Mouse (Mus musculus) MEL (cell line): Measurements from ENCODE around the gene Samd4. TPM values are rescaled to one million over a fixed set of nuclear protein-coding genes. Genes with fewer than 3 reads are reported as not detected.
"Not testable (repeated sequence)": the region's sequence is repeated elsewhere in the genome, so short reads cannot be mapped to it uniquely, and the experiment has no call there.

ENCODE experiments used
- DNase-seq: peaks from one replicate; pipeline ENCODE4 v3.0.0; 2011; ENCODE audit warnings: low read depth, low spot score
- H3K27ac ChIP-seq: 2 replicates; pipeline ENCODE4 v1.5.1; 2012; ENCODE audit warnings: low read depth, mild to moderate bottlenecking, control low read depth, low read length, moderate library complexity; ENCODE audit not compliant: control insufficient read depth
- H3K27me3 ChIP-seq, 2 experiments: fragments of 150-350 bp in 1 of 2; sonication (generic) in 1 of 2; 2 replicates each; pipeline ENCODE4 v1.6.1; 2012; ENCODE audit warnings: low read length in 2 of 2, mild to moderate bottlenecking in 2 of 2, improper control_type of control experiment in 1 of 2, moderate library complexity in 1 of 2; ENCODE audit not compliant: insufficient read depth in 2 of 2, control insufficient read depth in 1 of 2
- H3K36me3 ChIP-seq, 2 experiments: 2 replicates each; pipeline ENCODE4 v1.6.1; 2012 to 2014; ENCODE audit warnings: low read length in 2 of 2, improper control_type of control experiment in 1 of 2, inconsistent platforms in 1 of 2, mild to moderate bottlenecking in 1 of 2; ENCODE audit not compliant: insufficient read depth in 2 of 2, control insufficient read depth in 1 of 2
- H3K4me1 ChIP-seq, 2 experiments: fragments of 150-350 bp in 1 of 2; sonication (generic) in 1 of 2; 2 replicates each; pipeline ENCODE4 v1.6.1; 2012; ENCODE audit warnings: low read length in 2 of 2, improper control_type of control experiment in 1 of 2, mild to moderate bottlenecking in 1 of 2; ENCODE audit not compliant: insufficient read depth in 2 of 2, control insufficient read depth in 1 of 2
- H3K4me3 ChIP-seq, 2 experiments: fragments of 150-350 bp in 1 of 2; sonication (generic) in 1 of 2; 2 replicates each; pipeline ENCODE4 v1.5.1; 2012; ENCODE audit warnings: low read depth in 2 of 2, low read length in 2 of 2, mild to moderate bottlenecking in 2 of 2, moderate library complexity in 2 of 2, control low read depth in 1 of 2, improper control_type of control experiment in 1 of 2; ENCODE audit not compliant: control insufficient read depth in 1 of 2, insufficient read depth in 1 of 2
- H3K79me2 ChIP-seq: 2 replicates; pipeline ENCODE4 v1.6.1; 2012; ENCODE audit warnings: mild to moderate bottlenecking, low read length, moderate library complexity; ENCODE audit not compliant: control insufficient read depth, poor library complexity, insufficient read depth
- H3K9ac ChIP-seq: 2 replicates; pipeline ENCODE4 v1.6.1; 2012; ENCODE audit warnings: low read depth, mild to moderate bottlenecking, control low read depth, low read length, moderate library complexity; ENCODE audit not compliant: control insufficient read depth, poor library complexity, severe bottlenecking
- H3K9me3 ChIP-seq: fragments of 150-350 bp; sonication (generic); replicated peaks from 2 replicates; pipeline ENCODE4 v1.6.1; 2012; ENCODE audit warnings: mild to moderate bottlenecking, low read length, improper control_type of control experiment, moderate library complexity; ENCODE audit not compliant: insufficient read depth
- BHLHE40 ChIP-seq: IDR thresholded peaks from 2 replicates; pipeline ENCODE4 v1.6.1; 2012; ENCODE audit warnings: low read depth, mild to moderate bottlenecking, inconsistent platforms, low read length, improper control_type of control experiment, borderline replicate concordance
- ETS1 ChIP-seq: IDR thresholded peaks from 2 replicates; pipeline ENCODE4 v1.6.1; 2012; ENCODE audit warnings: low read depth, mild to moderate bottlenecking, inconsistent platforms, low read length, improper control_type of control experiment, moderate library complexity
- GABPA ChIP-seq: IDR thresholded peaks from 2 replicates; pipeline ENCODE4 v1.6.1; 2012; ENCODE audit warnings: low read depth, mild to moderate bottlenecking, inconsistent platforms, low read length, improper control_type of control experiment, moderate library complexity
- JUND ChIP-seq: IDR thresholded peaks from 2 replicates; pipeline ENCODE4 v1.6.1; 2011; ENCODE audit warnings: low read depth, mild to moderate bottlenecking, improper control_type of control experiment, low read length
- MYC ChIP-seq: IDR thresholded peaks from 2 replicates; pipeline ENCODE4 v1.6.1; 2011; ENCODE audit warnings: low read depth, mild to moderate bottlenecking, low read length, improper control_type of control experiment, moderate library complexity
- NRF1 ChIP-seq: IDR thresholded peaks from 2 replicates; pipeline ENCODE4 v1.6.1; 2014; ENCODE audit warnings: low read depth, mild to moderate bottlenecking, inconsistent platforms, low read length, improper control_type of control experiment, moderate library complexity; ENCODE audit not compliant: poor library complexity, insufficient read depth, severe bottlenecking
- POLR2A ChIP-seq, 2 experiments: IDR thresholded peaks; 2 replicates each; pipeline ENCODE4 v1.6.1; 2011 to 2012; ENCODE audit warnings: low read length in 2 of 2, mild to moderate bottlenecking in 2 of 2, control low read depth in 1 of 2, improper control_type of control experiment in 1 of 2, low read depth in 1 of 2, moderate library complexity in 1 of 2; ENCODE audit not compliant: control insufficient read depth in 1 of 2, insufficient read depth in 1 of 2, poor library complexity in 1 of 2
- RCOR1 ChIP-seq: IDR thresholded peaks from 2 replicates; pipeline ENCODE4 v1.6.1; 2012; ENCODE audit warnings: low read depth, mild to moderate bottlenecking, inconsistent platforms, low read length, improper control_type of control experiment
- SIN3A ChIP-seq: IDR thresholded peaks from 2 replicates; pipeline ENCODE4 v1.6.1; 2012; ENCODE audit warnings: low read length, improper control_type of control experiment, inconsistent platforms
- UBTF ChIP-seq: IDR thresholded peaks from 2 replicates; pipeline ENCODE4 v1.6.1; 2012; ENCODE audit warnings: low read depth, mild to moderate bottlenecking, inconsistent platforms, low read length, improper control_type of control experiment, moderate library complexity, borderline replicate concordance; ENCODE audit not compliant: insufficient read depth
- USF1 ChIP-seq: IDR thresholded peaks from 2 replicates; pipeline ENCODE4 v1.6.1; 2014; ENCODE audit warnings: low read depth, mild to moderate bottlenecking, inconsistent platforms, low read length, improper control_type of control experiment, moderate library complexity
- ZKSCAN1 ChIP-seq: IDR thresholded peaks from 2 replicates; pipeline ENCODE4 v1.6.1; 2012; ENCODE audit warnings: low read depth, mild to moderate bottlenecking, inconsistent platforms, low read length, improper control_type of control experiment, moderate library complexity
- ZNF384 ChIP-seq: IDR thresholded peaks from 2 replicates; pipeline ENCODE4 v1.6.1; 2012; ENCODE audit warnings: low read depth, mild to moderate bottlenecking, inconsistent platforms, low read length, improper control_type of control experiment
- polyA plus RNA-seq, 2 experiments: library from polyadenylated mRNA; stranded (reverse) in 1 of 2; unstranded in 1 of 2; fragments of >175 nt in 1 of 2; fragments of >200 nt in 1 of 2; gene quantifications; 2 replicates each; pipeline versions ENCODE4 v1.2.1 to v1.2.4; 2012; ENCODE audit warnings: low replicate concordance in 2 of 2, low read depth in 1 of 2; ENCODE audit not compliant: insufficient read length in 2 of 2, insufficient read depth in 1 of 2, missing spikeins in 1 of 2
- total RNA-seq: library from RNA; depleted of rRNA; stranded (reverse); fragments of 300-350 nt; gene quantifications from 2 replicates; pipeline ENCODE4 v1.2.3, GENCODE M21; 2012

The Samd4 gene
- total and polyA plus RNA-seq, 3 experiments = 0.04 to 0.08 TPM; not detected in 1

GRCm38 (mm10) chr14:47107461-47107860, 224.8 kb downstream of the Samd4 start:
- TF ChIP-seq POLR2A (IDR thresholded peaks at IDR 0.05; ENCODE audit: control insufficient read depth in 1 of 2, insufficient read depth in 1 of 2, low read depth in 1 of 2, low read length in 2 of 2, poor library complexity in 1 of 2) (no peak), NRF1 (no peak), ZKSCAN1 (no peak), GABPA (no peak), BHLHE40 (no peak), JUND (no peak), RCOR1 (no peak), SIN3A (no peak), USF1 (no peak), ETS1 (no peak), UBTF (no peak)
- TF ChIP-seq, all 39 proteins: peak for 0
- no peak for DNase-seq
- no peaks in the 10 kb centered on the region for H3K4me1 ChIP-seq
- no peak overlapping the region for H3K4me3 ChIP-seq
- peaks cover 0 to 1% of the 10 kb centered on the region in 2 experiments; a peak in 1 of 4 replicates for H3K27me3 ChIP-seq
- H3K27ac ChIP-seq = no peak overlapping the region
- H3K9ac ChIP-seq = no peak overlapping the region
- H3K9me3 ChIP-seq = no peaks in the 10 kb centered on the region
- H3K79me2 ChIP-seq = no peaks in the 10 kb centered on the region
- no peaks in the 10 kb centered on the region for H3K36me3 ChIP-seq

GRCm38 (mm10) chr14:47110391-47110790, 227.7 kb downstream of the Samd4 start:
- not testable (repeated sequence) for H3K9ac ChIP-seq, H3K27ac ChIP-seq, H3K27me3 ChIP-seq, H3K79me2 ChIP-seq, DNase-seq, H3K36me3 ChIP-seq, H3K4me1 ChIP-seq, H3K9me3 ChIP-seq, H3K4me3 ChIP-seq

- Histone ChIP-seq H3K9me3 (no peaks in the 10 kb centered on the region), H3K36me3 (peaks cover 0 to 4% of the 10 kb centered on the region in 2 experiments; a peak in 1 of 4 replicates), H3K4me3 (no peak overlapping the region), H3K9ac (no peak overlapping the region), H3K27me3 (peaks cover 0 to 1% of the 10 kb centered on the region in 2 experiments; a peak in 1 of 4 replicates), H3K27ac (no peak overlapping the region), H3K4me1 (peaks cover 0 to 3% of the 10 kb centered on the region in 2 experiments; a peak in 3 of 4 replicates), H3K79me2 (no peaks in the 10 kb centered on the region)
- no peak for DNase-seq
- TF ChIP-seq SIN3A (no peak), MYC (no peak), ZNF384 (no peak)
Observed at GRCm38 (mm10) chr14:47111341-47111740, 228.7 kb downstream of the Samd4 start.
